Mouse (Mus musculus): ENCODE data around the gene Gid8.

GRCm38 (mm10) chr2:180731984-180732383 is 22.1 kb downstream of the Gid8 start:
- TF ChIP-seq CTCF (IDR thresholded peaks at IDR 0.05; ENCODE audit: insufficient read depth, low read depth, low read length) (no peak), POLR2A (IDR thresholded peaks at IDR 0.05; ENCODE audit: insufficient read depth, low read depth, low read length) (no peak)
